Mouse (Mus musculus): ENCODE measurements at regions not wholly inside any gene's neighbourhood (a gene's known extent, or its start where the extent isn't known, plus 50 kb on each side); places are given as distances from the start of the nearest gene placed in this dataset.

DNA sequence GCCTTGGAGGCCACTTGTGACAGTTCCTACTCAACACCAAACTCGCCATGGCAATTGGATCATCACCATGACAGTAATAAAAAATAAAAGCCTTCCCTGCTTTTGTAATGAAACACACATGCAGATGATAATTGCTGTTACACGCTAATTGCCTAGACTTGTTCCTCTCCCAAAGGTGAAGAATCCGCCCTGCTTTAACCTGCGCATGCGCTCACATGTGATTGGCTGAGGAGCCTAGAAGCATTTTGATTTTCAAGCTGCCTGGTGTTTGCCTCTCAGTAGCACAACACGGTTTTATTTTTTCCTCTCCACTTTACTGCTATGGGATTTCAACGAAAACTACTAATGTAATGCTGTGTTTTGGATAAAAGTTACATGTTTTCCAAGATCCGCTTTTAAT lies 128.0 kb upstream of the Nebl start:
- no peak for TF ChIP-seq POLR2A (IDR thresholded peaks at IDR 0.05; ENCODE audit: insufficient read depth, low read depth, low read length)
- no peak for TF ChIP-seq CTCF (IDR thresholded peaks at IDR 0.05; ENCODE audit: insufficient read depth, low read depth, low read length)
